Mouse (Mus musculus) limb, embryonic 13.5 days (tissue): ENCODE data around the gene Nup188. TPM values are rescaled to one million over a fixed set of nuclear protein-coding genes. Genes with fewer than 3 reads are reported as not detected.
A peak's percentile ranks its signal among the peaks of the same experiment; 100 is the strongest.

ENCODE experiments used
- ATAC-seq: fragments of 200-750 bp; cut with Nextera tagmentation; 2 replicates; pipeline ENCODE4 v1.8.0; 2017; ENCODE audit warnings: low read depth, moderate number of reproducible peaks, moderate TSS enrichment; ENCODE audit not compliant: low FRiP score
- H3K27ac ChIP-seq: fragments of 300-500 bp; sonication (generic); 2 replicates; pipeline ENCODE4 v1.5.1; 2015; ENCODE audit warnings: inconsistent platforms, mild to moderate bottlenecking, moderate library complexity
- H3K27me3 ChIP-seq: fragments of 300-500 bp; sonication (generic); 2 replicates; pipeline ENCODE4 v1.6.1; 2015; ENCODE audit warnings: mild to moderate bottlenecking, inconsistent platforms
- H3K36me3 ChIP-seq: fragments of 300-500 bp; sonication (generic); 2 replicates; pipeline ENCODE4 v1.6.1; 2015; ENCODE audit warnings: inconsistent platforms, mild to moderate bottlenecking, moderate library complexity
- H3K4me1 ChIP-seq: fragments of 300-500 bp; sonication (generic); 2 replicates; pipeline ENCODE4 v1.6.1; 2015; ENCODE audit warnings: inconsistent platforms
- H3K4me2 ChIP-seq: fragments of 300-500 bp; sonication (generic); replicated peaks from 2 replicates; pipeline ENCODE4 v1.6.1; 2015; ENCODE audit warnings: inconsistent platforms, mild to moderate bottlenecking, moderate library complexity
- H3K4me3 ChIP-seq: fragments of 300-500 bp; sonication (generic); 2 replicates; pipeline ENCODE4 v1.5.1; 2015; ENCODE audit warnings: moderate library complexity, mild to moderate bottlenecking, inconsistent platforms
- H3K9ac ChIP-seq: fragments of 300-500 bp; sonication (generic); 2 replicates; pipeline ENCODE4 v1.6.1; 2015; ENCODE audit warnings: mild to moderate bottlenecking, inconsistent platforms
- H3K9me3 ChIP-seq: fragments of 300-500 bp; sonication (generic); 2 replicates; pipeline ENCODE4 v1.6.1; 2016; ENCODE audit warnings: inconsistent platforms
- WGBS: fragments of 180-500 bp; shearing (Covaris S2); methylation state at CpG from one replicate; pipeline ENCODE4 v1.1.7; 2015; 5-methylcytosine and 5-hydroxymethylcytosine counted together
- polyA plus RNA-seq: library from polyadenylated mRNA; unstranded; fragments of >200 nt; fragmentation: Nextera tagmentation; extraction: Ambion mirVana; gene quantifications from 2 replicates; pipeline ENCODE4 v1.2.1, GENCODE M21; 2015

The Nup188 gene
- polyA plus RNA-seq, 1 experiment from 2014 or later = 41.2 TPM

GRCm38 (mm10) chr2:30269241-30269990 lies 16.8 kb upstream of the Nup188 start:
- Histone ChIP-seq H3K36me3 (peaks cover 8% of the 10 kb centered on the region), H3K9ac (peak overlapping the region; percentile 43; the same call in 1 of the 2 replicates), H3K4me2 (no peak overlapping the region), H3K27ac (peak overlapping the region; percentile 62; the same call in 1 of the 2 replicates), H3K27me3 (no peaks in the 10 kb centered on the region), H3K4me1 (peaks cover 36% of the 10 kb centered on the region), H3K4me3 (no peak overlapping the region), H3K9me3 (no peaks in the 10 kb centered on the region)
- ATAC-seq = no peak
- 82% methylated on average over 17 of the region's 17 CpGs for WGBS

- H3K4me1 ChIP-seq = peaks cover 28% of the 10 kb centered on the region
- H3K9me3 ChIP-seq = no peaks in the 10 kb centered on the region
- ATAC-seq = peak; percentile 86
- peaks cover under 1% of the 10 kb centered on the region for H3K36me3 ChIP-seq
- H3K9ac ChIP-seq = no peak overlapping the region; the same call in 1 of the 2 replicates
- H3K4me3 ChIP-seq = no peak overlapping the region
- H3K4me2 ChIP-seq = no peak overlapping the region
- WGBS = 57% methylated on average over 1 of the region's 1 CpGs
- no peaks in the 10 kb centered on the region for H3K27me3 ChIP-seq
- peak overlapping the region; percentile 62; the same call in 1 of the 2 replicates for H3K27ac ChIP-seq
Observed at GRCm38 (mm10) chr2:30270134-30270533, 16.1 kb upstream of the Nup188 start.

GRCm38 (mm10) chr2:30280743-30281142 lies 5.5 kb upstream of the Nup188 start, which contains the start of gene Gm28038:
Gm28038 (plus strand) TSS chr2:30281043.
- H3K9me3 ChIP-seq = no peaks in the 10 kb centered on the region
- peaks cover 14% of the 10 kb centered on the region; the same call in 1 of the 2 replicates for H3K36me3 ChIP-seq
- no peak within 1 kb of the TSS for H3K27ac ChIP-seq
- H3K9ac ChIP-seq = no peak within 1 kb of the TSS
- H3K4me1 ChIP-seq = peaks cover 8% of the 10 kb centered on the region
- H3K4me2 ChIP-seq = no peak within 1 kb of the TSS
- H3K4me3 ChIP-seq = no peak within 1 kb of the TSS
- WGBS = 87% methylated on average over 11 of the region's 11 CpGs
- no peaks in the 10 kb centered on the region for H3K27me3 ChIP-seq
- no peak for ATAC-seq

DNA sequence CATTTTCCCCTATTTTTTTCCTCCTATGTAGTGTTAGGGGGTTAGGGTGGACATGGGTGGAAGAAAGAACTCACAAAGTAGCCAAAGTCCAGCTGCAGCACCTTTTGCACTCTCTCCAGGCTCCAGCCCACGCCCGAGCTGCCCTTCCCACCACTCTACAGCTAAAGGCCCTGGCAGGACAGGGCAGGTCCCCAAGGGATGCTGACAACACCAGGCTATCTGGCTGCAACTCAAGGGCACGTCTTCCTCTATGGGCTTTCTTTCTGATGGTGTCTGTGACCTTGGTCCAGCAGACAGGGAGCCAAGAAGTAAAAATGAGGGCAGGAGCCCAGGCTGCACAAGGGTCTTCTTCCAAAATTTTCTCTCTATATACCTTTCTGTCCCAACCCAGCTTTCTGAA lies 4.5 kb upstream of the Nup188 start:
- H3K9ac ChIP-seq = no peak overlapping the region
- no peak overlapping the region for H3K4me2 ChIP-seq
- H3K27me3 ChIP-seq = no peaks in the 10 kb centered on the region
- no peak overlapping the region for H3K4me3 ChIP-seq
- 69% methylated on average over 3 of the region's 3 CpGs for WGBS
- no peaks in the 10 kb centered on the region for H3K9me3 ChIP-seq
- H3K4me1 ChIP-seq = peaks cover 8% of the 10 kb centered on the region
- no peak overlapping the region for H3K27ac ChIP-seq
- H3K36me3 ChIP-seq = peaks cover 14% of the 10 kb centered on the region; the same call in 1 of the 2 replicates
- ATAC-seq = no peak

DNA sequence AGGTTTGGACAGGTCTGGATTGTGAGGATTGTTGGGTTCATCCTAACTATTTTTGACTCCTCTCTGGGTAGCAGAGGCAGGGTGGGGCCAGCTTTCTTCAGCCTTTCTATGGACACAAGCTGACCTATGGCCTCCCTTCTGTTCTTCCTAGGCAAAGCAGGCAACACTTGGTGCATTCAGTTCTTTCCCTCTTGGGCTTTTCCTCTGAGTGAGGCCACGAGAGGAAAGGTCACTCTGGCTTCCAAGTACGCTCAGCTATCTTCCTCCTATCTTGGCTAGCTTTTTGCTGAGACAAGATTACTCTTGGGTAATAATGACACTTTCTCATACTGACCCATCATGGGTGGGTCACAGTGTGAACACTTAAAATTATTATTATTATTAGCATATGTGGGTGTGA lies 3.0 kb upstream of the Nup188 start:
- H3K9ac ChIP-seq = no peak overlapping the region
- no peaks in the 10 kb centered on the region for H3K9me3 ChIP-seq
- H3K4me2 ChIP-seq = no peak overlapping the region
- peaks cover 20% of the 10 kb centered on the region for H3K4me1 ChIP-seq
- H3K36me3 ChIP-seq = peaks cover 14% of the 10 kb centered on the region; the same call in 1 of the 2 replicates
- ATAC-seq = no peak
- H3K4me3 ChIP-seq = no peak overlapping the region
- no peaks in the 10 kb centered on the region for H3K27me3 ChIP-seq
- H3K27ac ChIP-seq = no peak overlapping the region
- 88% methylated on average over 2 of the region's 2 CpGs for WGBS

- Histone ChIP-seq H3K9ac (peak overlapping the region; percentile 95; the same call in 1 of the 2 replicates), H3K4me2 (peak overlapping the region; percentile 78), H3K4me3 (peak overlapping the region; percentile 85), H3K36me3 (peaks cover 14% of the 10 kb centered on the region; the same call in 1 of the 2 replicates), H3K4me1 (peaks cover 20% of the 10 kb centered on the region), H3K27ac (no peak overlapping the region), H3K27me3 (no peaks in the 10 kb centered on the region), H3K9me3 (no peaks in the 10 kb centered on the region)
- ATAC-seq = no peak
- 94% methylated on average over 5 of the region's 5 CpGs for WGBS
Observed at GRCm38 (mm10) chr2:30285004-30285403, 1.2 kb upstream of the Nup188 start.

DNA sequence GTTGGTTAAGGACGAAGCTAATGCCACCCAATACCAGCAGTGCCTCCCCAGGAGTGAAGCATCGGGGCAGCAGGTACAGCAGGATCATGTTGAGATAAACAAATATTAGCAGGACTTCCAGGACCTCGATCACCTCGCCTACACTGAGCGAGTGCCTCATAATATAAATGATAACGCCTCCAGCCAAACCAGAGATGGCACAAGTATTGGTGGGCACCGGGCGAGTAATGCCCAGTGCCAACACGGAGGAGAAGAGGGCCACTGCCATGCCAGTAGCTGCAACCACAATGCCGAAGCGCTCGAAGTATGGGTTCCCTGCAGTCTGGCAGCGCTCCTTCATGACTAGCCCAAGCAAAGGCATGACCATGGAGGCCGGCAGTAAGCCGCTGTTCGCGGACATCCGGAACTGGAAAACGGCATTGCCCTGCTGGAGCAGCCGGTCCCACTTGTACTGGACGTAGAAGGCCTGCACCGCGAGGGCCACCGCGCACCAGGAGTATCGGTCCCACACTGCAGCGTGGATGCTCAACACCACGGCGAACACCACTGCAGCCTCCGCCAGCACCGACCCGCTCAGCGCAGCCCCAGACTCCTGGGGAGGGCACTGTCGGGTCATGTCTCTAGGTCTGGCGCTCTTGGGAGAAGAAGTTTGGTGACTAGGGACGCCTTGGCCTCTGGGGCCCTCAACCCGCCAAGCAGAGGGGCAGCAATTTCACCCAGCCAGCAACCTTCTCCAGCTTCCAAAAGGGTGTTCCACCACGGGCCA lies 598 bp upstream of the Nup188 start:
- Histone ChIP-seq H3K9ac (peak overlapping the region; percentile 95), H3K4me3 (peak overlapping the region; percentile 85), H3K4me1 (peaks cover 20% of the 10 kb centered on the region), H3K9me3 (no peaks in the 10 kb centered on the region), H3K4me2 (peak overlapping the region; percentile 78), H3K36me3 (peaks cover 16% of the 10 kb centered on the region; the same call in 1 of the 2 replicates), H3K27ac (no peak overlapping the region), H3K27me3 (no peaks in the 10 kb centered on the region)
- WGBS = 13% methylated on average over 38 of the region's 38 CpGs
- ATAC-seq = peak; percentile 52

- Histone ChIP-seq H3K9me3 (no peaks in the 10 kb centered on the region), H3K27me3 (no peaks in the 10 kb centered on the region), H3K36me3 (peaks cover 24% of the 10 kb centered on the region), H3K9ac (peak overlapping the region; percentile 95), H3K4me1 (peaks cover 20% of the 10 kb centered on the region), H3K4me3 (peak overlapping the region; percentile 85), H3K27ac (peak overlapping the region; percentile 76; the same call in 1 of the 2 replicates), H3K4me2 (peak overlapping the region; percentile 78)
- WGBS = under 1% methylated on average over 10 of the region's 10 CpGs
- no peak for ATAC-seq
Observed at GRCm38 (mm10) chr2:30287027-30287373, 803 bp downstream of the Nup188 start.

GRCm38 (mm10) chr2:30299525-30299924 lies 13.3 kb downstream of the Nup188 start:
- H3K27me3 ChIP-seq = no peaks in the 10 kb centered on the region
- no peak overlapping the region for H3K4me3 ChIP-seq
- H3K9ac ChIP-seq = no peak overlapping the region
- ATAC-seq = no peak
- no peak overlapping the region for H3K27ac ChIP-seq
- peaks cover 76% of the 10 kb centered on the region for H3K36me3 ChIP-seq
- WGBS = 77% methylated on average over 3 of the region's 3 CpGs
- no peaks in the 10 kb centered on the region for H3K4me1 ChIP-seq
- H3K4me2 ChIP-seq = no peak overlapping the region
- H3K9me3 ChIP-seq = no peaks in the 10 kb centered on the region

GRCm38 (mm10) chr2:30299966-30300365 lies 13.8 kb downstream of the Nup188 start:
- no peak overlapping the region for H3K27ac ChIP-seq
- WGBS = 90% methylated on average over 5 of the region's 5 CpGs
- H3K36me3 ChIP-seq = peaks cover 80% of the 10 kb centered on the region
- ATAC-seq = no peak
- H3K4me3 ChIP-seq = no peak overlapping the region
- no peaks in the 10 kb centered on the region for H3K9me3 ChIP-seq
- no peaks in the 10 kb centered on the region for H3K27me3 ChIP-seq
- no peak overlapping the region for H3K4me2 ChIP-seq
- H3K9ac ChIP-seq = no peak overlapping the region
- no peaks in the 10 kb centered on the region for H3K4me1 ChIP-seq

GRCm38 (mm10) chr2:30306087-30306486 lies 19.9 kb downstream of the Nup188 start:
- H3K4me3 ChIP-seq = no peak overlapping the region
- no peak overlapping the region for H3K27ac ChIP-seq
- H3K9me3 ChIP-seq = no peaks in the 10 kb centered on the region
- H3K4me1 ChIP-seq = no peaks in the 10 kb centered on the region
- ATAC-seq = no peak
- no peak overlapping the region for H3K4me2 ChIP-seq
- WGBS = 94% methylated on average over 7 of the region's 7 CpGs
- H3K9ac ChIP-seq = no peak overlapping the region
- no peaks in the 10 kb centered on the region for H3K27me3 ChIP-seq
- H3K36me3 ChIP-seq = peaks cover 98% of the 10 kb centered on the region

DNA sequence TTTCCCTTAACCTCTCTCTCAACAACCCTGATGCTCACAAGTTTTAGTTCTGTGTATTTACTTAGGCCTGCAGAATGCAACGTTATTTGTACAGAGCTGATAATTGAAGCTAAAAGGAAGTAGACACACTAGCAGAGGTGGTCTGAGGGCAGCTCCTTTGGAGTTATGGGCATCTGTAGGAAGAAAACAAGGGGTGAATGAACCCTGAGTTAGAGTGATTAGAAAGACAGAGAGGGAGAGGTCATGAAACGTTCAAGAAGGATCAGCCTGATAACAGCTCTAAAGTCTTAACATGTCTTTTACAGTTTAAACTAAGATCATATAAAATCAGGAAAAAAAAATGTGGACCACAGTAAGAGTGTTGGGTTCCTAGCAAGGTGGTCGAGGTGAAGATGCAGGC lies 23.2 kb downstream of the Nup188 start:
- no peaks in the 10 kb centered on the region for H3K4me1 ChIP-seq
- peaks cover 96% of the 10 kb centered on the region for H3K36me3 ChIP-seq

More for the DNA sequence above, 23.2 kb downstream of the Nup188 start:
- Histone ChIP-seq H3K27ac (no peak overlapping the region), H3K4me3 (no peak overlapping the region), H3K27me3 (no peaks in the 10 kb centered on the region), H3K4me2 (no peak overlapping the region), H3K9ac (no peak overlapping the region), H3K9me3 (no peaks in the 10 kb centered on the region)
- no peak for ATAC-seq
- WGBS = 88% methylated on average over 3 of the region's 3 CpGs
